Mouse (Mus musculus): ENCODE results near the gene Hivep3. TPM values are rescaled to one million over a fixed set of nuclear protein-coding genes. Genes with fewer than 3 reads are reported as not detected.
A peak's percentile ranks its signal among the peaks of the same experiment; 100 is the strongest.

Hivep3 gene
- polyA plus RNA-seq, 1 experiment = 23.1 TPM

DNA sequence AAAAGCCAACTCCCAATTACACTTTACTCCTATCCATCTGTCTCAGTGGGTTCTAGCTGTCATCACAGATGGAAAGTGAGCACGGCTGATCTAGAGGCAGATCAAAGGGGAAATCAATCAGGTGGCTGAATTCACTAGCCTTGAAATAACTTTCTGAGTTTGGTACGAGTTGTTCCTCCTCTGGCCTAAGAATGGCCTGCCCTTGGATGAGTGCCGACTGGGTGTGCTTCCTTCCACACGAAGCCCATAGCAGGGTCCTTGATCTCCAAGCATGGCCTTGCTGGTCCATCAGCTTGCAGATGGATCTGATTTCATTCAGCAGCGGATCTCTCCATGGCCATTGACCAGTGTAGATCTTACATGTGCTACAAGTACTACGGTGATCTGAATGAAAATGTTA is 47.3 kb downstream of the Hivep3 start:
- TF ChIP-seq CTCF (IDR thresholded peaks at IDR 0.05; ENCODE audit: insufficient read depth, low read length) (no peak), POLR2A (IDR thresholded peaks at IDR 0.05; ENCODE audit: borderline replicate concordance, extremely low read depth, low read depth, low read length) (no peak)
- no peak for DNase-seq
- no peak overlapping the region for H3K4me3 ChIP-seq (replicated peaks; ENCODE audit: extremely low read depth, low read depth, low read length)
- WGBS = 79% methylated on average over 6 of the region's 6 CpGs
- peaks cover 4% of the 10 kb centered on the region for H3K4me1 ChIP-seq (ENCODE audit: control insufficient read depth, insufficient read depth, low read length)

DNA sequence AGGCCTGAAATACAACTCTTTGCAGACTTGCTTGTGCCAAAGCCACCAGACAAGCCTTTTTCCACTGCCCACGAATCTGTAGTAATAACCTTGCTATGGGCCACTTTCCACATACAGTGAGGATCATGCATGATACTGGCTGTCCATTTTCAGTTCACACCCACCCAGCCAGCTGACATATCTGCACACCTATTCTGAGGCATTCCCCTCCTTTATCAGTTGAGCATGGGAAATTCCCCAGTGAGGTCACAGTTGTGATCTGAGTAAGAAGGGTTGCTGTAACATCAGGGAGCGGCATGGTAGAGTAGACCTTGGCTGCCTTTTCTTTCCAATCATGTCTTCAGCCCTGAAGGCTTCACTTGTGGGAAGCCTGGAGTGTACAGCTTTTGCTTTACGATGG is 51.4 kb downstream of the Hivep3 start:
- H3K4me3 ChIP-seq (replicated peaks; ENCODE audit: extremely low read depth, low read depth, low read length) = no peak overlapping the region
- peaks cover 3% of the 10 kb centered on the region for H3K4me1 ChIP-seq (ENCODE audit: control insufficient read depth, insufficient read depth, low read length)
- 84% methylated on average over 3 of the region's 3 CpGs for WGBS
- no peak for DNase-seq
- TF ChIP-seq CTCF (IDR thresholded peaks at IDR 0.05; ENCODE audit: insufficient read depth, low read length) (no peak), POLR2A (IDR thresholded peaks at IDR 0.05; ENCODE audit: borderline replicate concordance, extremely low read depth, low read depth, low read length) (no peak)

DNA sequence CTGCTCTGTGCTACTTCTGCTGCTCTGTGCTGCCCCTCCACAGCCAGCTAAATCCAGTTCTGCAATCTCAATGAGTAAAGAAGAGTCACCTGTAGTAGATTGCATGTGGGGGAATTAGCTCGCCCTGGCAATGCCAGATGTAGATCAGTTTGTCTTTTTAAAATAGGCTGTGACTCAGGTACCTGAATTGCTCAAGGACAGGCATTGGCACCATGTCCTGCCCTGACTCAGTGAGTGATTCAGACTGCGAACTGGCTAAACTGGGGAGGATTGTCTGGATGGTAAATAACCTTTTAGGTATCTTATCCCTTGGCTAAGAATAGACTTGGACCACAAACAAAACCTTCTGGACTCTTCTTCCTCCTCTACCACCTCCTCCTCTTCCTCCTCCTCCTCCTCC is 52.7 kb downstream of the Hivep3 start:
- no peak for DNase-seq
- Histone ChIP-seq H3K4me1 (ENCODE audit: control insufficient read depth, insufficient read depth, low read length) (peaks cover 3% of the 10 kb centered on the region; the same call in 1 of the 2 replicates), H3K4me3 (replicated peaks; ENCODE audit: extremely low read depth, low read depth, low read length) (no peak overlapping the region)
- 65% methylated on average over 2 of the region's 2 CpGs for WGBS
- no peak for TF ChIP-seq CTCF (IDR thresholded peaks at IDR 0.05; ENCODE audit: insufficient read depth, low read length)
- TF ChIP-seq POLR2A (IDR thresholded peaks at IDR 0.05; ENCODE audit: borderline replicate concordance, extremely low read depth, low read depth, low read length) = no peak

DNA sequence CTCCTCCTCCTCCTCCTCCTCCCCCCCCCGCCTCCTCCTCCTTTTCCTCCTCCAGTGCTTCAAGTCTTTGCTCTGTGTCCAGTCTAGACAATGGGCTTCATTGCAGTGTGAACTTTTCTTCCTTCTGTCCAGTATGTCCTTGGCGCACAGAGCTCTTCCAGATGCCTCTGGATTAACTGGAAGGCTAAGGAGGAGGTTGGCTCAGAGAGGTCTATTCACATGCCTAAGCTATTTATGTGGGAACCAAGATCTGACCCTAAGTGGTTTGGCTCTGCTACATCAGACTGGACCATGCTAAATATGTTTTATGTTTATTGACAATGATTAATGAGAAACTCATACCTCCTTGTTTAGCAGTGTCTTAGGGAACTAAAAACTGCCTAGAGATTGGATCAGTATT is 53.1 kb downstream of the Hivep3 start:
- WGBS = 75% methylated on average over 1 of the region's 2 CpGs
- TF ChIP-seq POLR2A (IDR thresholded peaks at IDR 0.05; ENCODE audit: borderline replicate concordance, extremely low read depth, low read depth, low read length) (no peak), CTCF (IDR thresholded peaks at IDR 0.05; ENCODE audit: insufficient read depth, low read length) (no peak)

DNA sequence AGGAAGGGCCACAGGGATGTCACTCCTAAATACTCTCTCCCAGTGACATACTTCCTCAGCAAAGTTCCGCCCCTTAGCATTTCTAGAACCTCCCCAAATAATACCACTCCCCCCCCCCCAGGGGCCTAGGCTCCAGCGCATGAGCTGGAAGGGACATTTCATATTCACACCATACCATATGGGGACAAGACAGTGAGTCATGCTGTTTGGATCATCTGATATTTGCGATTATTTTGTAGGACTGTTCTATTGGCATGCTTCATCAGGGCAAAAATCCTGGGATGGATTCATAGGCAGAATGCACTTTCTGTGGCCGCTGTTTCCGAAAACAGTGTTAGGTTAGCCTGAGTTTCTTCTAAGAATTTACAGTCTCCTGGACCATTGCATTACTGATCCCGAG is 55.2 kb downstream of the Hivep3 start:
- WGBS = 90% methylated on average over 6 of the region's 6 CpGs
- Histone ChIP-seq H3K4me3 (replicated peaks; ENCODE audit: extremely low read depth, low read depth, low read length) (no peak overlapping the region), H3K4me1 (ENCODE audit: control insufficient read depth, insufficient read depth, low read length) (peaks cover 3% of the 10 kb centered on the region; the same call in 1 of the 2 replicates)
- TF ChIP-seq POLR2A (IDR thresholded peaks at IDR 0.05; ENCODE audit: borderline replicate concordance, extremely low read depth, low read depth, low read length) (no peak), CTCF (IDR thresholded peaks at IDR 0.05; ENCODE audit: insufficient read depth, low read length) (no peak)
- no peak for DNase-seq

More for the DNA sequence above, 53.1 kb downstream of the Hivep3 start:
- H3K4me1 ChIP-seq (ENCODE audit: control insufficient read depth, insufficient read depth, low read length) = peaks cover 3% of the 10 kb centered on the region; the same call in 1 of the 2 replicates
- no peak overlapping the region for H3K4me3 ChIP-seq (replicated peaks; ENCODE audit: extremely low read depth, low read depth, low read length)
- DNase-seq = no peak

DNA sequence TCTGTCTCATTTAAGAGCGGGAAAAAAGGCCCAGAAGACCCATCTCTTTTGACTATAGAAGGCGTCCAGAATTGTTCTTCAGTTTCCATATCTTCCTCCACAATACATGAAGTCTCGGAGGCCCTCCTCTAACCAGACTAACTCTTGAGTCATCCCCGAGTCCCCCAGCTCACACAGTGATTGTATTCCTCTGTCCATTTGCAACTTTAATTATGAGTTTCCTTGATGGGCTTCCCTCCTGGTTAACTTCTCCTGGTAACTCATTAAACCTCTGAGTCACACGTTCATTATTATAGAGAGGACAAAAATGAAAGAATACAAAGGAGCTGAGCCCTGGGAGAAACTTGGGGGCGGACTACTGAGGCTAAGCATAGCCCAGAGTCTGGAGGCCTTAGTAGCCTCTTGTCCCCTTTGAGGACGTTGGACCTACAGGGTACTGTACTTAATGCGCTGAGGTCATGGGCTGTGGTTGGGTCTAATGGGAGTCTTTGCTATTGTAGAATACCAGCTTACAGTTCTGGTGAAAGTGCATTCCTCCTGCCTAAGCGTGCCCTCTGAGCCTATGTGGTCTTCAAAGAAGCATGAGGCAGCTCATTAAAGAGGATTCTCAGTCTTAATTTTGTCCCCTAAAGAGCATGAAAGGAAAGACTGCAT is 56.0 kb downstream of the Hivep3 start:
- no peak for DNase-seq
- WGBS = 84% methylated on average over 9 of the region's 9 CpGs
- TF ChIP-seq CTCF (IDR thresholded peaks at IDR 0.05; ENCODE audit: insufficient read depth, low read length) = no peak
- no peak for TF ChIP-seq POLR2A (IDR thresholded peaks at IDR 0.05; ENCODE audit: borderline replicate concordance, extremely low read depth, low read depth, low read length)
- Histone ChIP-seq H3K4me1 (ENCODE audit: control insufficient read depth, insufficient read depth, low read length) (peaks cover 3% of the 10 kb centered on the region; the same call in 1 of the 2 replicates), H3K4me3 (replicated peaks; ENCODE audit: extremely low read depth, low read depth, low read length) (no peak overlapping the region)

DNA sequence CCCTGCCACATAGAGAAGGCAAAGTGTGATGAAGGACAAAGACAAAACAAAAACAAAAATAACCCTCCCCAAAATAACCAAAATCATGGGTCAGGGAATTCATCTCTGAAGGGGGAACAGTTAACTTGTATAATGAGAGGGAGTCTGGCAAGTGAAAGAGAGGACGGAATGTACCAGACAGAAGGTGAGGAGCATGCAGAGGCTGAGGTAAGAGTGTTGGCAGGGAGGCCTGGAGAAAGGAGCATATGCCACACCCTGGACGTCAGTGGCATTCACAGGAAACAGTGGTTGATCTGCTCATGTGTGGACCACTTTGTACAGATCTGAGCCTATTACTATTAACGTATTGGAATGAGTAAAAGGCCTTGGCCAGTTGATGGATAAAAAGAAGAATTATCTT is 65.3 kb downstream of the Hivep3 start:
- no peak for DNase-seq
- H3K4me1 ChIP-seq (ENCODE audit: control insufficient read depth, insufficient read depth, low read length) = no peaks in the 10 kb centered on the region
- 71% methylated on average over 3 of the region's 3 CpGs for WGBS
- TF ChIP-seq POLR2A (IDR thresholded peaks at IDR 0.05; ENCODE audit: borderline replicate concordance, extremely low read depth, low read depth, low read length) = no peak
- TF ChIP-seq CTCF (IDR thresholded peaks at IDR 0.05; ENCODE audit: insufficient read depth, low read length) = 0 out of 2 replicates have a peak, but pooled peaks have one; percentile 2
- H3K4me3 ChIP-seq (replicated peaks; ENCODE audit: extremely low read depth, low read depth, low read length) = no peak overlapping the region

DNA sequence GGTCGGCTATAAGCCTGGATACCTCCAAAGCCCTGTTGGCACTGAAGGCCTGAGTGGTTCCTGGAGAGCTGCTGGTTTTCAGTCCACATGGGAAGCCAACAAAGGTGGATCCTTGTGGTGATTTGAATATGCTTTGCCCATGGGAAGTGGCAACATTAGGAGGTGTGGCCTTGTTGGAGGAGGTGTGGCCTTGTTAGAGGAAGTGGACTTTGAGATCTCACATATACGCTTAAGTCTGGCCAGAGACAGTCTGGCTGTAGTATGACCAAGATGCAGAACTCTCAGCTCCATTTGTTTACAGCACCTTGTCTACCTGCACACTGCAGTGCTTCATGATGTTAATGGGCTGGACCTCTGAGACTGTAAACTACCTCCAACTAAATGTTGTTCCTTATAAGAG is 73.0 kb downstream of the Hivep3 start:
- TF ChIP-seq POLR2A (IDR thresholded peaks at IDR 0.05; ENCODE audit: borderline replicate concordance, extremely low read depth, low read depth, low read length) (no peak), CTCF (IDR thresholded peaks at IDR 0.05; ENCODE audit: insufficient read depth, low read length) (no peak)
- no peaks in the 10 kb centered on the region for H3K4me1 ChIP-seq (ENCODE audit: control insufficient read depth, insufficient read depth, low read length)
- 74% methylated on average over 2 of the region's 2 CpGs for WGBS
- H3K4me3 ChIP-seq (replicated peaks; ENCODE audit: extremely low read depth, low read depth, low read length) = no peak overlapping the region
- no peak for DNase-seq

DNA sequence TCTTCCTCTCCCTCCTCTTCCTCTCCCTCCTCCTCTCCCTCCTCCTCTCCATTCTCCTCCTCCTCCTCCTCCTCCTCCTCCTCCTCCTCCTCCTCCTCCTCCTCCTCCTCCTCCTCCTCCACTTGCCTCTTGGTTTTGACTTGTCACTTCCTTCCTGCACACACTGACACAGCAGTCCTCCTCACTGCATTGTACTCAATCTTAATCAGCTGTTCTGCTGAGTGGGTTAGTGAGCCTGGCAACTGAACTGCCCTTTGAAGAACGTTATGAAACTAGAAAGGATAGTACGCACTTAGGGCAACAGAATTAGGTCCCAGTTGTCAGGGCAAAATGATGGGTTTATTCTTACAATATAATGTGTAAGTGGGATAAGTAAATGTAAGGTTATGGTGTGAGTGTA is 73.8 kb downstream of the Hivep3 start:
- no peak for DNase-seq
- Histone ChIP-seq H3K4me3 (replicated peaks; ENCODE audit: extremely low read depth, low read depth, low read length) (no peak overlapping the region), H3K4me1 (ENCODE audit: control insufficient read depth, insufficient read depth, low read length) (no peaks in the 10 kb centered on the region)
- 28% methylated on average over 2 of the region's 2 CpGs for WGBS
- no peak for TF ChIP-seq POLR2A (IDR thresholded peaks at IDR 0.05; ENCODE audit: borderline replicate concordance, extremely low read depth, low read depth, low read length)
- no peak for TF ChIP-seq CTCF (IDR thresholded peaks at IDR 0.05; ENCODE audit: insufficient read depth, low read length)

DNA sequence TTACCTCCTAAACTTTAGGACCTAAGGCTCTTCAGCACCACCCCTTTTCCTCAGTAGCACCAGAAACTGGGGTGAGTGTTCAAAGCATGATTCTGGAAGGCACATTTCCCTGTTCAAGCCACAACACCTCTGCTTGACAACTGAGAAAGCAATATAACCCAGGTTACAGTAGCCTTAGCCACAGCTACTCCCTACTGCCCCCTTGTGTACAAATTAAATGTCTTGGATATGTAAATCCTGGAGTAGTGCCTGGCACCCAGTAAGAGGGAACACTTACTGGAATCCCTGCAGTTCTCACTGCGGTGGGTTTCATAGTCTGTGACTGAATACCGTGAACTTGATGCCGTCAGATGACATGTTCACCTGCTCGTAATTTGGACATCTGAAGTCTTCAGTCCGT is 75.7 kb downstream of the Hivep3 start:
- WGBS = 53% methylated on average over 5 of the region's 5 CpGs
- no peak overlapping the region for H3K4me3 ChIP-seq (replicated peaks; ENCODE audit: extremely low read depth, low read depth, low read length)
- peaks cover 5% of the 10 kb centered on the region for H3K4me1 ChIP-seq (ENCODE audit: control insufficient read depth, insufficient read depth, low read length)
- DNase-seq = no peak
- no peak for TF ChIP-seq CTCF (IDR thresholded peaks at IDR 0.05; ENCODE audit: insufficient read depth, low read length)
- no peak for TF ChIP-seq POLR2A (IDR thresholded peaks at IDR 0.05; ENCODE audit: borderline replicate concordance, extremely low read depth, low read depth, low read length)

Measured in lung, adult 2 months (tissue).